18 mouse cellular contexts compared by ENCODE assay signal in the genomic region with DNA sequence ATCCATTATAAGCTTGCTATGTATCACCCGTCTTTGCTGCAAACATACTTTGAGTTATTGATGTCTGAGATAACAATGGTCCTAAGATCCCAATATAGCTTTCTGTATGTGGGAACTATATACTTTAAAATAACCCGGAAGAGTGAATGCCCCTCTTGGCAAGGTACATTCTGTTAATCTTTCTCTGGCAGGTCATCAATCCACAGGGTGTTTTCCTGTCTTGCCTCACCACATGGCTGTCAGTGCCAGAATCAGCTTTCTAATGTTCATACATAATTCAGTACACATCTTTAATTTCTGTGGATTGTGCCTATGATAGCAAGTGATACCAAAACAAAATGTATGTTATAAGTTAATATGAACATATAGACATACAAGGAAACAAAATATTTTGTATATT.
"Had no signal": no experiment of that assay in that cellular context is flagged by ENCODE, and none has a peak within 500 bp of the region (broad histone marks: within the 10 kb centered on the region; RNA-seq: fewer than 3 reads in every experiment).

No protein-coding gene starts in this region.

- H3K27ac ChIP-seq: lung, embryonic 15.5 days; macrophage; midbrain, embryonic 13.5 days; neural tube, embryonic 12.5 days; stomach, embryonic 15.5 days; stomach, postnatal 0 days had no signal

- H3K27me3 ChIP-seq: lung, embryonic 15.5 days; megakaryocyte, embryonic 14.5 days; midbrain, embryonic 13.5 days; neural tube, embryonic 12.5 days; stomach, embryonic 15.5 days had no signal

- DNase-seq: liver, postnatal 0 days; lung, adult 2 months; lung, postnatal 14 days; lung, postnatal 36 days; right cerebral cortex, postnatal 14 days; thymus, adult 2 months; thymus, postnatal 25 days; thymus, postnatal 4 days had no signal

- H3K4me1 ChIP-seq: lung, embryonic 15.5 days; megakaryocyte, embryonic 14.5 days; midbrain, embryonic 13.5 days; neural tube, embryonic 12.5 days; stomach, embryonic 15.5 days had no signal

- H3K4me2 ChIP-seq: lung, embryonic 15.5 days; midbrain, embryonic 11.5 days; midbrain, embryonic 13.5 days; neural tube, embryonic 12.5 days; stomach, embryonic 15.5 days had no signal

- H3K4me3 ChIP-seq: lung, embryonic 15.5 days; megakaryocyte, embryonic 14.5 days; midbrain, embryonic 13.5 days; neural tube, embryonic 12.5 days; stomach, embryonic 15.5 days had no signal

- H3K36me3 ChIP-seq: lung, embryonic 15.5 days; midbrain, embryonic 13.5 days; neural tube, embryonic 12.5 days; stomach, embryonic 15.5 days had no signal

- H3K9ac ChIP-seq: liver, postnatal 0 days; lung, embryonic 15.5 days; midbrain, embryonic 13.5 days; neural tube, embryonic 12.5 days; stomach, embryonic 15.5 days had no signal

- ATAC-seq: liver, postnatal 0 days; lung, postnatal 0 days; midbrain, embryonic 13.5 days; midbrain, embryonic 16.5 days had no signal

- H3K9me3 ChIP-seq: lung, embryonic 15.5 days; megakaryocyte, embryonic 14.5 days; midbrain, embryonic 13.5 days; neural tube, embryonic 12.5 days; stomach, embryonic 15.5 days had no signal
